Mouse (Mus musculus): ENCODE measurements around the gene Lrp8. TPM values are rescaled to one million over a fixed set of nuclear protein-coding genes. Genes with fewer than 3 reads are reported as not detected.

Lrp8 gene
- 1 to 10 TPM; 1.2 to 1.5 (median 1.2) TPM for polyA plus RNA-seq (2017; shearing (Covaris generic))

DNA sequence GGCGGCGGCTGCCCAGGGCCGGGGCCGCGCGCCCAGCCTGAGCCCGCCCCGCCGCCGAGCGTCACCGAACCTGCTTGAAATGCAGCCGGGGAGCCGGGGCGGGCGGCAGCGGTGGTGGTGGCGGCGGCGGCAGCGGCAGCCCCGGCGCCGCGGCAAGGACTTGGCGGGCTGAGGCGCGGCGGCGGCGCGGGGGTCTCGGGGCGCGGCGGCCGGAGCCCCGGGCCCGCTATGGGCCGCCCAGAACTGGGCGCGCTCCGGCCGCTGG lies at the start of gene Lrp8:
Gene Lrp8, plus strand, starts transcription at position 77 of the 265 bp plus-strand sequence.
- peak; percentile 64 for ATAC-seq

DNA sequence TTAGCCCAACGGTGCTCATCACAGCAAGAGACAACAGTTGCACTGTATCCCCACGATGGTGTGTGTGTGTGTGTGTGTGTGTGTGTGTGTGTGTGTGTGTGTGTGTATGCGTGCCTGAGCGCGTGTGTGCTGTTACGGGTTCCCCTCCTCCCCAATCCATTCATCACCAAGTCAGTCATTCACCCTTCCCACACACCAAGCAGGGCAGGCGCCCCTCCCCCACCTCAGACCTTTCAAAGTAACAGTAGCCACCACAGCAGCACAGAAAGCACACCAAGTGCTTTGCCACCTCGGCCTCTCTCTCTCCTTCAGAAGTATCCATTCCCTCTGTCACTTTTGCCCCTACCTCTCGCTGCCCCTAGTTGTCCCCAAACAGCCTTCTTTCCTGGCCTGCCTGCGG lies 45.8 kb upstream of the Lrp8 start:
- no peak for ATAC-seq

DNA sequence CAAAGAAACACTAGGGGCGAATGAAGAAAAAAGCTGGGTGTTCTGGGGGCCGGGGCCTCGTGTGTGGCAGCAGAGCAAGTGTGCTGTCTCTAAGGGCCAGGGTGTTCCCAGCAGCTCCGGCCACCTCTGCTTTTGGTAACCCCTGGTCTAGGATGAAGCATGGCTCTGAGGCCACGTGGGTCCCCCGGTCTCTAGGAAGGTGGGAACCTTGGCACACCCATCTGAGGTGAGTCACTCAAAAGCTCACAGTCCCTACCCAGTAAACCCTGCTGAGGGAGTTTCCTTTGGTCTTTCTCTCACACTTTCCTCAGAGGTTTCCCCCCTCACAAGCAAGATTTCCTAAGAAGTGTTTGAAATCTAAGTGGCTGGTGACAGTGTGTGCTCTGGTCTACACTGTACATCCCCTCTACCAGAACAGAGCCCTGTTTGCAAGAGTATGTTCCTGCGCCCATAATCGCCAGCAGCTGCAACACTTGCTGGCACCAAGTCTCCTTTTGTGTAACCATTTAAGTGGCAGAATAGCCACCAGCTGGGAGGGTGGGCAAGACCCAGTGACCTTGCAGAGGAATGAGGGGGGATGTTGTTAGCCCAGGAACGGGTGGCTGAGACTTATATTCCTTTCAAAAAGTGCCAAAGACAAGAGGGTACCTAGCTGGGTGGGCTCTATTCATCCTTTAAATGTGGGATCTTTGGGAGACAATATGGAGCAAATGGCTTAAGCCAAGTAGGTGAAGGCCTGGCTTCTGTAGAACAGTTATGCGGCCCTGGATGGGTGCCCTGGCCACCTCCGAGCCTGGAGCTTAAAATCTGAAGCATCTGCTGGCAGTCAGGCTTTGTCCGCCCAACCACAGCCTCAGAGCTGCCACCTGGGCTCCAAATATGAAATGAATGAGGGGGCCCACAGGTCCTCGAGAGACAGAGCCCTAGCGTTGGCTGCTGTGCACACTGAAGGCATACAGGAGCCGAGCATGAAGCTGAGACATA lies 44.3 kb upstream of the Lrp8 start:
- no peak for ATAC-seq

DNA sequence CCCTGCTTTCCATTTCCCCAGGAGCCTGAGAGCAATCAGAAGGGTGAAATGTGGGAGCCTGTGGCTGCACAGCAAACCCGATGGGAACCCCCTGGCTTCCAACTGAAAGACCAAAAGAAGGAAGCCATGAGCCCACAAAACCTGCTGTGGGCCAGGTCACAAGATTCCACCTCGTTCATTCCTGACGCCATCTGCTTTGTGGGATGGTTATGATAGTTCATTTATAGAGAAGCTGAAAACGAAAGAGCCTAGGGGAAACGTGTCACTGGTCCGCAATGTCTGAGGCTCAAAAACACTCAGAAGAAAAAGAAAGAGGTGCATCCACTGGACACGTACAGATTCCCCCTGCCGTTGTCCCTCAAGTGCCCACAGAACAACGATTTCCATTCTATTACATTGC lies 43.1 kb upstream of the Lrp8 start:
- no peak for ATAC-seq

DNA sequence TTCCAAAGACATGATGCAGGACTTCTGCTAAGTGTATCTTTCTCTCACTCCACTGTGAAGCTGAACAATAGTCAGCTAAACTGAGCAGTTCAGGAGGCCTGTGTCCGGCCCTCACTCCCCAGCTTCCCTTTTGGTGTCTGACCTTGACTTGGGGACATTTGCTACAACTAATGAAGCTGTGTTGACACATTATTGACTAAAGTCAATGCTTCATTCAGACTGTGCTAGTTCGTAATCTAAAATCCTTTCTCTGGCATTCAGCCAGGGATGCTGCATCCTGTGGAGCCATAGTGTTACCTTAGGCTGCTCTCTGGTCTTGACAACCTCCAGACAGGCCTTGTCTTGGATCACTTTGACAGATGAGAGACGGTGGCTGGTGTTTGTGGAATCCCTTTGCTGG lies 39.1 kb upstream of the Lrp8 start:
- ATAC-seq: no peak

DNA sequence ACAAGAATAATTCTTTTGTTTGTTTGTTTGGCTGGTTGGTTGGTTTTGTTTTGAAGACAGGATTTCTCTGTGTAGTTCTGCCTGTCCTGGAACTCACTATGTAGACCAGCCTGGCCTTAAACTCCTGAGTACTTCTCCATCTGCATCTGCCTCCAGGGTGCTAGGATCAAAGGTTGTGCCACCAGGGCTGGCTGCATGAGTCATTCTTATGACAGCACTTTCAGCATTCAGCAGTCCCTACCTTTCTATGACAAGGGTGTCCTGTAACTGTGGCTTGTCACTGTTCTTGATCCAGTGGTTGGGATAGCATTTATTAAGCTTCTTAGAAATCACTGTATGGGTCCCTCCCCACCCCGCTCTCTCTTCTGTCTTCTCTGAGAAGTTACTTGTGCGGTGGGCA lies 38.5 kb upstream of the Lrp8 start:
- no peak for ATAC-seq

DNA sequence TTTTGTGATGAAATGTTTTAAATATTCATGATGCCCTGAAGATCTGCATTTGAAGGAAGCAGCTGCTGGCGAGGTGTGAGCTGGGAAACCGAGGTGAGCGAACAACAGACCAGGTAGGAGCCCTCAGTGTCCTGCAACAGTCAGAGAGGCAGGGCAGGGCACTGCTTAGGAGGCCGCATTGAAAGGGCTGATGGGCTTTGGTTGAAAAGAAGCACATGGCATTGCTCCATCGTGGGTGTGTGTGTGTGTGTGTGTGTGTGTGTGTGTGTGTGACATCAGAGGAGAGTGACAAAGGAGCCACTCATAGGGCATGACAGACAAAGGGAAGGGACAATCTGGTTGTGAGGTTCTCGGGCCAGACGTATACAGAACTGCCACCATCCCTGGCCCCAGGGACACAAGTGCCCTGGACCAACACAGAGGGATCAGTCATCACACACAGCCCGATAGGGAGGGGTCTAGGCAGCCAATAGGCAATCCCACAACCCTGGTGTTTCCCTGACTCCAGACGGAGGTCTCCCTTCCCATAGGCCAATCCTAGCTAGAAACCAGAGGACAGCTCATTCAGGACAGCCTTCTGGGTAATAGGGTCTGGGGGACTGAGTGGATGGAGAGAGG lies 36.8 kb upstream of the Lrp8 start:
- no peak for ATAC-seq

DNA sequence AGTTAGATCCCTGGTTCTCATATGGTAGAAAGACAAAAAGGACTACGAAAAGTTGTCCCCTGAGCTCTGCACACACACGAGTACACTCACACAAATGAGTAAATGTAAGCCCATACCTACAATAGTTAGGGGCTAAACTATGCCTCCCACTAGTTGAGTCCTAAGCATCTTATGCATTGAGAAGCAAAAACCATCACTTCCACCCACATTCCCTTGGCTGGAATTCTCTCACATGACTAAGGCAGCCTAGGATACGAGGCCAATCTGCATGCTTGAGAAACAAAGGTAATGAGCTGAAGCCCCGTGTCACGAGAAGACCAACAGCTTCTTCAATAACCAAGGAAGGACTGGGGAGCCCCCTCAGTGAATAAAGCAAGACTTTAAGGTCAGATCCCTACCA lies 35.9 kb upstream of the Lrp8 start:
- no peak for ATAC-seq

DNA sequence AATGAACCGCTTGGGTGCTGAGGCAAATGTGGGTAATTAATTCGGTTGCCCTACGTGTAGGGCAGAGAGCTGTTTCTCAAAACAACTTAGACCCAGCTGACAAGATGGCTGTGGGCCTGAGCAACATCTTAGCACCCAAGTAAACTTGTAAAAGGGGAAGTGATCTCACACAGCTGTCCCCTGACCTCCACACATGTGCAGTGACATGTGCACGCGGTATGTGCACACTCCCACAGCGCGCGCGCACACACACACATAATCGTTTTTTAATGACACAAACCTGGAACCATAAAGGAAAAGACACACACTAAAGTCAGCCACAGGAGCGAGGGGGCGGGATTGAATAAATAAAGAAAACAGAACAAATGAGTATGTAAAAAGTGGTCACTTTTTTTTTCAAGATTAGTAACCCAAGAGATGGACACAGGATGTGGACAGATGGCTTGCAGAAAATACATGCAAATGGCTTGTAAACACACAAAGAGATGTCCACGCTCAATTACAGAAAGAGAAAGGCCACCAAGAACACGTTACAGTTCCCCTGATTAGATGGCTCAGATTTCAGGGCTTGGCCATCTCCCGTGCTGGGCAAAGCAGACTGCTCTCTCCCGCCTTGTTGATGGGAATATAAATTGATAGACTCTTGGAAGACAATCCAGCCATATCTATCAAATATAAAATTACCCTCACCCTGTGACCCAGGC lies 29.8 kb upstream of the Lrp8 start:
- no peak for ATAC-seq

DNA sequence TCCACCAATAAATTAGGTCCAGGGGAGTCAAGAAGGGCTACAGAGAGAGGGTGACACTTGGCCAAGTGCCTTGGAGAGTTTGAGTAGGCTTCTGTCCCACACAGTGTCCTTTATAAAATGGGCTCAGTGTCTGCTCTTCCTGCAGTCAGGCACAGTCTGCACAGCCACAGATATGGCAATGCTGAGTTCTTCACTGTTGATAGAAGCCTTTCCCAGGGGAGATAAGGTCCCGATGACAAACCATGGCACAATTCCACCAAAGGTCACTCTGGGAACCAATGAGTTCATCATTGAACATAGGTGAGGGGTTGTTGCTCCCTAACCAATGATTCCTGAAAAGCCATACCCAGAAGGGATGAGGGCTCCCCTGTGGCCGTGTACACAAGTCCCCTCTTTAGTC lies 27.2 kb upstream of the Lrp8 start:
- ATAC-seq: no peak

DNA sequence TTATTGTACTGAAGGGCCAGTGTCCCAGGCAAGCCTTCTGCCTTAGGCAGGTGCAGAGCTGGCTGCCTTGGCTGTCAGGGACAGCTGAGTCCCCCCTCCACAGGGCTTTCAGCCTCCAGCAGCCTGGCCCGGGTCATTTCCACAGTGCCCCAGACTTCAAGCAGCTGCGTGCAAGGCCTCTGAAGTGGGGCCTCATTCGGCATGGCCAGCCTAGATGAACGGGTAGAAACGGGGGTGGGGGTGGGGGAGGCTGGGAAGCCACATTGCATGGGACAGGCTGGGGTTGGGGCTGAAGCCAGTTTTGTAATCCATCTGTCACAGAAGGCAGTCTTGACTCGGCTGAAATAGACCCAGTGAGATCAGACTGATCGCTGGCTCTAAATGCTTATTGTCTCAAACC lies 26.4 kb upstream of the Lrp8 start:
- no peak for ATAC-seq

DNA sequence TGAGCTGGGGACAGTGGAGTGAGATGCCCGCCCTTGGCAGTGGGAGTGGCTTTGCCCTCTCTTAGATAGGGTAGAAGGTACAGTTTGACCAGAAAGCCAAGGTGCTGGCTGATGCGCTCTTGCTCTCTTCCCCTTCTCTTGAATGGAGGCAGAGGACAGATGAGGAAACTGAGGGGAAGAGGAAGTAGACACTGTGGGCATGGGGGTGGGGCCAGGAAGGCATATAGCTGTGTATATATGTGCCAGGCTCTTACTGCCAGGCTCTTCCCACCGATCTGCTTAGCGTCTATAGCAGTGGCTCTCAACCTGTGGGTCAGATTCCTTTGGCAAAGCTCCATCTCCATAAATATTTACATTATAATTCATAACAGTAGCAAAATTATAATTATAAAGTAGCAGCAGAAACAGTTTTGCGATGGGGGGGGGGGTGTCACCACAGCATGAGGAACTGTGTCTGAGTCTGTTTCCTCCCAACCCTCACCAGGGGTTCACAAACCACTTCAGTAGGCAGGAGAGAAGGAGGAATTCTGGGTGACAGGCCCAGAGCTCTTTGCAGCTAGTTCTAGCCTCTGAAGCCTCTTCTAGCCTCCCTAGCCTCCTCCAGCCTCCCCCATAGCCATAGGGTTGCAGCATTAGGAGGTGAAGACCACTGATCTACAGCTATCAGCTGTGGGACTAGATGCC lies 24.9 kb upstream of the Lrp8 start:
- ATAC-seq: no peak

DNA sequence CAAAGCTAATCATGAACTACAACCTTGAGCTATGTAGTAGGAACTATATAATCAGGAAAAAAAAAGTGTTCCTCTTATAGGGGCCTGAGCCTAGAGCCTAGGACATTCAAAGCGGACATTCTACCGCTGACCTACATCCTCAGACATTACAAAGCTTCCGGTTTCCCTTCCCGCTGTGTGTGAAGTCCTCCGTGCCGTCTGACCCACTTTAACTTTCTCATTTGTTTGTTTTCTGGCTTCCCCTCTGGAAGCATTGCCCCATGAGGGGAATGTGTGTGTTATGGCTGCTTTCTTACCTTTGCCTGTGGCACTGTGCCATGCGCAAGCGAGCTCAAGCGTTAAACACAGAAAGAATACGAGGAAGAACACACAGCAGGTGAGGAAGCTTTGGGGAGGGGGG lies 18.5 kb upstream of the Lrp8 start:
- ATAC-seq: no peak

DNA sequence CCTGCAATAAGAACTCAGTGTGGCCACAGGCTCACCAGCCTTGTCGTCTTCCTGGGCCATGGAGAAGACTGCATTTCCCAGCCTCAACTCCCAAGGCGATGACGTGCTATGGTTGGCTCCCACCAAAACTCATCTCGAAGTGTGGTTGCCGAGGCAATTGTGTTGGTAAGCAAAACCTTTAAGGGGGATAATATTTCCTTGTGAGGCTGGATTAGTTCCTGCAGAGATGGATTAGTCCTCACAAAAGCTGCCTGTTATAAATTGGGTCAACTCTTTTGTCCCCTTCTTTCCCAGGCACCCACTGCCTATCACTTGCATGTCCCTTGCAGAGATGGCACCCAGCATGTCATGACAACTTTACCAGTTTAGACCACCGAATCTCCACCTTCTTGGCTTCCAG lies 13.2 kb upstream of the Lrp8 start:
- no peak for ATAC-seq

DNA sequence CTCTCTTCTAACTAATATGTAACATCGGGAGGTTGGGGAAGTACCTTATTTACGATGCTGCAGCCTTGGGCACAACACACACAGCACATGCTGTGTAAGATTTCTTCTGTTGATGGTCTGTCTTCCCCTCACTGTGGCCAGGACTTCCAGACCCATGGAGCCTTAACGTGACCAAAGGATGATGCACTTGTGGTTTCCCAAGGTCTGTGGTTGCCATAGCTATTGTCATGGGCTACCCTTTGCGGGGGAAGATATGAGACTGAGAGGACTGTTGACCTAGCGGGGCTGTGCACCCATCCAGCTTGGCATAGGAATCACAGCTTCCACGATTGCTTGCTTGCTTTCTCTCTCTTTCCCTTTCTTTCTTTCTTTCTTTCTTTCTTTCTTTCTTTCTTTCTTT lies 1.3 kb upstream of the Lrp8 start:
- ATAC-seq: no peak

DNA sequence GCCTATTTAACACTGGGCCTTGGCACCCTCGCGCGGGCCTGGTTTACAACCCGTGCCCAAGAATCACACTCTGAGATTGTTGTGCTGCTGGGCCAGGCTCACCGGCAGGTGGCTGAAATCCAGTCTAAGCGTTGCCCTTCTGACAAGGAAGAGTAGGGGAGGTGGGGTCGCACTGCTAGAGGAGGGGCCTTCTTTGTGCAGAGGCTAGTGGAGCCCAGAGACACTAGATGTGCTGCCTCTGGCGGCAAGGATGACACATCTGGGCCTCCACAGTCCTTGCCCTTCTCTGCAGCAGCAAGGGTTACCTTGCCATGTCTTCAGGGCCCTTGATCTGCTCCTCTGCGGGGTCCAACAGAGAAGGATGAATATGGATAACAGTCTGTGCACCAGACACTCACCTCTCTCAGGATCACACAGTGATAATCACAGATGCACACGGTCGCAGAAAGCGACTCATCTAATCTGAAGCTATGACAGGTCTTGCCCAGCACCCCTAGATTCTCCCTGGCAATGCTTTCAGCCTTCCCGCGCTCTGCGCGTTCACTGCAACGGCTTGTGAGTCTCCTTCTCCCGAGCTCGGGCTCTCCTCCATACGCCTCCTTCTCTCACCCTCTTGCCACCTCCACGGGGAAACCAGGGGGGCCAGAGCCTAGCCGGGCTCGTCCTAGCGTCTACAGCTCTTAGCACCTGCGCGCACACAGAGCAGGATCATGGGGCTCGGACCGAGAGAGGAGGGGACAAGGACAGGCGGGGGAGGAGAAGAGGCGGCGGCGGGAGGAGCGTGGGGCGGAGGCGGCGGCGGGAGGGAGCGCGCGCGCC lies 486 bp upstream of the Lrp8 start:
- no peak for ATAC-seq

DNA sequence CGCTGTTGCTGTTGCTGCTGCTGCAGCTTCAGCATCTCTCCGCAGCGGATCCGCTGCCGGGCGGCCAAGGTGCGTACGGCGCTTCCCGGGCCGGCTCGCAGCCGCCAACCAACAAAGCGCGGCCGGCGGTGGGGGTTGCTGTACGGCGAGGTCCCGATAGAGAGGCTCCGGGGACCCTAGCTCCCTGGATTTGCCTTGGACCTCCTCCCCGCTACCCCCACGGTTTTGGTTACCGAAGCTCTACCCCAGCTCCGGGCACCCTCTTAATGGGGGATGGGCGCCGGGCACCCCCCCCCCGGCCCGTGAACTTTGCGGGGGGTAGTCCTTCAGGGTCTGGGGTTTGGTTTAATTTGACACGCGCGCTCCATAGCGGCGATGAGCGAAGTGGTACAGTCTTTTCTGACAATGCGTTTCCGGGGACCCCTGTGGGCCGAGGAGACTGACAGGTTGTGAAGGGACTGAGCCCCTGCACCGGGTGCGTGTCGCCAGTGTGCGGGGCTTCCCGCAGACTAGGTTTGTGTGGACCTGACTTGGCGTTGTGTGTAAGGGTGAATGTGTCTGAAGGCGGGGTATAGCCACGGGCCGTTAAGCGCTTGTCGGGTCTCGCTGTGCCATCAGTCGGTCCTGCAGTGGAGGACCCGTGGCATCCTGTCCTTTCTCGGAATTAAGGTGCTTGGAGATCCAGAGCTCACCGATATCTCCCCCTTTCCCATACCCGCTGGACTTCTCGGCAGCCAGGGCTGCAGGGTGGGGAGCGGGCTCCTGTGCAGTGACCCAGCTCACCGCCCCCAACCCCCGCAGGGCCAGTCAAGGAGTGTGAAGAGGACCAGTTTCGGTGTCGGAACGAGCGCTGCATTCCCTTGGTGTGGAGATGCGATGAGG lies 630 bp downstream of the Lrp8 start:
- ATAC-seq: peak; percentile 18

DNA sequence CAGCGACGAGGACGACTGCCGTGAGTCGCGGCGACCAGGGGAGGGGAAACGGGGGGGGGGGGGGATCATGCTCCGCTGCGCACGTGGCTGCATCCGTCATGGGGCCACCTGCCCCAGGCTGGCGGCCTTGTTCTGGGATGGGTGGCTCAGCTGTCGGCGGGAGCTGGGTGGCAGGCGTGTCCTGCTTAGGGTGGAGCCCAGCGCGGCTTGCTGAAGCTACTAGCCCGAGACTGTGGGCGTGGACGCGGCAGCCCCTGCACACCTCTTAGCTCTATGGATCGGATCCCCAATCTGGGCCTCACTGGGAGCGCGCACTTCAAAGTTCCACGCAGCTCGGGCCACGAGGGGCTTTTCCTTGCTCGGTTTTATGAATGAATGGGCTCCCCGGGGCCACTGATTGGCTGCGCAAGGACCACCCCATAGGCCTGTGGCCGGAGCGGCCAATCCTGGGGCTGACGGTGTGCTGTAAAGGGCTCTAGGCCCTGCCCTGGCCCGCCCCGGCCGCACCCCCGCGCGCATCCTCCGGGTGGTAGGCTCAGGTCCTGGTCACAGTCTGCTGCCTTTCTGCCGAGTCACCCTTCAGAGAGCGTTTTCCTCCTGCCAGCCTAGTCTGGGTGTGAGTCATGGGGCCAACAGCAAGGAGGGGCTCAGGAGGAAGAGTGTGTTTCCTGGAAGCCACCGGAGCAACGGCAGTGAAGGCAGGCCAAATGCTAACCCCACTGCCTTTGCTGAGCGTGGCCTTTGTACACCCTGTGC lies 1.5 kb downstream of the Lrp8 start:
- peak; percentile 56 for ATAC-seq

DNA sequence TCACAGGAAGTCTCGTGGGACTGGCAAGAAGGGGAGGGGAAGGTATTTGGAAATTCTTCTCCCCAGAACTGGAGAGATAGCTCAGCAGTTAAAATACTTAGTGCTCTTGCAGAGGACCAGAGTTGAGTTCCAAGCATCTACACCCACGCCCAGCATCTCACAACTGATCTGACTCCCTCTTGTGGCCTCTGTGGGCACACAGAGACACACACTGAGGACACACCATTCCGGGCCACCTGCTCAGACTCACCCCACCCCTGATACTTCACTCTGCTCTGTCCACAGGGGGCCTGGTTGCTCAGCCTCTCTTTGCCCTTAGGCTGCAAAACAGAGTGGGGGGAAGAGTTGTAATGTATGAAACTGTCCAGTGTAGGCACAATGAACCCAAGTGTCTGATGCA lies 3.4 kb downstream of the Lrp8 start:
- ATAC-seq: no peak

DNA sequence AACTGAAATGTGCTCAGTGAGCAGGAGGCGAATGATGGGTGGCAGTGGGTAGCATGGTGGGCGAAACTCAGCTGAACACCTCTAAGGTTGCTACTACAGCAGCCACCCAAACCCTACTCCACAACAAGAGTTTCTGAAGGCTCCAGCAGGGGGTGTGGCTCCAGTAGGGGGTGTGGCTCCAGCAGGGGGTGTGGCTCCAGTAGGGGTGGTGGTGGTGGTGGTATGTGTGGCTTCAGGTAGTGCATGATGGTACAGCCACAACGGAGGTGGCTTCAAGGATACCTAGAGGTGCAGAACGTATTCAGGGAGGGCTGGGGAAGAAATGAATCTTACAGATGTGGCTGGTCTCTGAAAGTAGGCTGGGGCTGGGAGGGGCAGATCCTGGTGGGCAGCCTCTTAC lies 5.7 kb downstream of the Lrp8 start:
- no peak for ATAC-seq

DNA sequence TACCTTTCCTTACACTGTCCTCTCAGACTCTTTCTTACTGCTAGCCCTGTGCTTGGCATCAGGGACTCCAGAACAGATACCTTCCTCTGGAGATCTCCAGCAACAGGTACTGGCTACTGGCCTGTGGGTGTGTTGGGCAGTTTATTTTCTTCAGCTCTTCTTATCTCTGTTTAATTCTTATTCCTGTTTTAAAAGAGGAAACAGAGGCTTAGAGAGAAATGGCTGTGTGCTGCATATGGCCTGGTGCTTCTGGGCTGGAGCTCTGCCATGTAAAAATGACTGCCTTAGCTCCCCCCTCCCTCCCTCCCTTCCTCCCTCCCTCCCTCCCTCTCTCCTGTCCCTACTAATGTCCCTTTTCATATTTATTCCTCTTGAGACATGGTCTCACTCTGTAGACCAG lies 6.6 kb downstream of the Lrp8 start:
- ATAC-seq: no peak
